Mouse (Mus musculus) lung, postnatal 0 days (tissue): ENCODE results near the gene Gm8857. TPM values are rescaled to one million over a fixed set of nuclear protein-coding genes. Genes with fewer than 3 reads are reported as not detected.
"Not testable (repeated sequence)": the region's sequence is repeated elsewhere in the genome, so short reads cannot be mapped to it uniquely, and the experiment has no call there.

Experiments
- ATAC-seq: fragments of 200-750 bp; cut with Nextera tagmentation; 2 replicates; pipeline ENCODE4 v1.8.0; 2017; ENCODE audit warnings: moderate library complexity
- DNase-seq: peaks from one replicate; pipeline ENCODE4 v3.0.0-alpha.2; 2016; ENCODE audit warnings: low spot score
- H3K27ac ChIP-seq: fragments of 300-500 bp; sonication (generic); 2 replicates; pipeline ENCODE4 v1.5.1; 2014; ENCODE audit warnings: antibody characterized with exemption, mild to moderate bottlenecking, low read length, mixed read lengths
- H3K27me3 ChIP-seq: fragments of 300-500 bp; sonication (generic); replicated peaks from 2 replicates; pipeline ENCODE4 v1.6.1; 2014; ENCODE audit warnings: low read length, mixed read lengths; ENCODE audit not compliant: insufficient read depth
- H3K36me3 ChIP-seq: fragments of 300-500 bp; sonication (generic); 2 replicates; pipeline ENCODE4 v1.6.1; 2014; ENCODE audit warnings: low read length, mixed read lengths; ENCODE audit not compliant: insufficient read depth
- H3K4me1 ChIP-seq: fragments of 300-500 bp; sonication (generic); 2 replicates; pipeline ENCODE4 v1.6.1; 2014; ENCODE audit warnings: antibody characterized with exemption, low read depth, low read length, mixed read lengths; ENCODE audit not compliant: insufficient read depth
- H3K4me2 ChIP-seq: fragments of 300-500 bp; sonication (generic); replicated peaks from 2 replicates; pipeline ENCODE4 v1.6.1; 2014; ENCODE audit warnings: low read depth, mild to moderate bottlenecking, low read length, moderate library complexity, mixed read lengths
- H3K4me3 ChIP-seq: fragments of 300-500 bp; sonication (generic); 2 replicates; pipeline ENCODE4 v1.5.1; 2014; ENCODE audit warnings: low read depth, low read length
- H3K9ac ChIP-seq: fragments of 300-500 bp; sonication (generic); replicated peaks from 2 replicates; pipeline ENCODE4 v1.6.1; 2014; ENCODE audit warnings: low read depth, mild to moderate bottlenecking
- H3K9me3 ChIP-seq: fragments of 300-500 bp; sonication (generic); 2 replicates; pipeline ENCODE4 v1.6.1; 2016; ENCODE audit warnings: low read length, mixed read lengths
- WGBS: fragments of 180-500 bp; shearing (Covaris S2); extraction: QIAGEN DNeasy Blood & Tissue Kit; methylation state at CpG from one replicate; pipeline ENCODE4 v1.1.7; 2014; 5-methylcytosine and 5-hydroxymethylcytosine counted together
- polyA plus RNA-seq: library from polyadenylated mRNA; unstranded; fragments of >200 nt; fragmentation: Nextera tagmentation; extraction: Ambion mirVana; gene quantifications from 2 replicates; pipeline ENCODE4 v1.2.1, GENCODE M21; 2015

Gene Gm8857
- polyA plus RNA-seq = not detected in 2 replicates

- not testable (repeated sequence) for H3K27me3 ChIP-seq, H3K4me3 ChIP-seq, H3K27ac ChIP-seq, H3K4me2 ChIP-seq, H3K9me3 ChIP-seq, DNase-seq, H3K4me1 ChIP-seq, ATAC-seq, H3K9ac ChIP-seq, H3K36me3 ChIP-seq
- 55% methylated on average over 1 of the region's 3 CpGs for WGBS
Observed at GRCm38 (mm10) chr5:10947505-10947904, at the start of gene Gm8857, which contains the start of gene Gm8871. Gene Gm8857, plus strand, starts transcription at chr5:10947807. Gene Gm8871, plus strand, starts transcription at chr5:10947805.

GRCm38 (mm10) chr5:10953512-10953911 lies 5.9 kb downstream of the Gm8857 start:
- H3K36me3 ChIP-seq, H3K9me3 ChIP-seq, H3K4me3 ChIP-seq, H3K27ac ChIP-seq, H3K9ac ChIP-seq, H3K4me1 ChIP-seq, H3K27me3 ChIP-seq, ATAC-seq, H3K4me2 ChIP-seq, DNase-seq: not testable (repeated sequence)
- WGBS = 73% methylated on average over 2 of the region's 2 CpGs

GRCm38 (mm10) chr5:10958057-10958456 lies 10.4 kb downstream of the Gm8857 start:
- not testable (repeated sequence) for H3K4me1 ChIP-seq, H3K4me2 ChIP-seq, H3K27ac ChIP-seq, DNase-seq, H3K27me3 ChIP-seq, ATAC-seq, H3K4me3 ChIP-seq, H3K9ac ChIP-seq, H3K36me3 ChIP-seq, H3K9me3 ChIP-seq
- WGBS = 80% methylated on average over 4 of the region's 8 CpGs

Other genes with a start within 250 kb of the Gm8857 start
- gene Gm8871, start within 50 bp of the Gm8857 start, polyA plus RNA-seq = not detected in 2 replicates
- gene Gm8879, start 179.8 kb downstream of the Gm8857 start, polyA plus RNA-seq = not detected in 2 replicates
- gene Gm5861, start 235.3 kb downstream of the Gm8857 start, polyA plus RNA-seq = not detected in 2 replicates